Mouse (Mus musculus) CD4-positive naive resting alpha-beta T cell, adult 57 days (primary cell): ENCODE measurements around the gene Pdhx. TPM values are rescaled to one million over a fixed set of nuclear protein-coding genes. Genes with fewer than 3 reads are reported as not detected.

Experiments used
- total RNA-seq: library from RNA; stranded (reverse); gene quantifications from one replicate; pipeline ENCODE4 v1.2.4, GENCODE M21; 2023

Gene Pdhx
- total RNA-seq = 11.3 TPM

DNA sequence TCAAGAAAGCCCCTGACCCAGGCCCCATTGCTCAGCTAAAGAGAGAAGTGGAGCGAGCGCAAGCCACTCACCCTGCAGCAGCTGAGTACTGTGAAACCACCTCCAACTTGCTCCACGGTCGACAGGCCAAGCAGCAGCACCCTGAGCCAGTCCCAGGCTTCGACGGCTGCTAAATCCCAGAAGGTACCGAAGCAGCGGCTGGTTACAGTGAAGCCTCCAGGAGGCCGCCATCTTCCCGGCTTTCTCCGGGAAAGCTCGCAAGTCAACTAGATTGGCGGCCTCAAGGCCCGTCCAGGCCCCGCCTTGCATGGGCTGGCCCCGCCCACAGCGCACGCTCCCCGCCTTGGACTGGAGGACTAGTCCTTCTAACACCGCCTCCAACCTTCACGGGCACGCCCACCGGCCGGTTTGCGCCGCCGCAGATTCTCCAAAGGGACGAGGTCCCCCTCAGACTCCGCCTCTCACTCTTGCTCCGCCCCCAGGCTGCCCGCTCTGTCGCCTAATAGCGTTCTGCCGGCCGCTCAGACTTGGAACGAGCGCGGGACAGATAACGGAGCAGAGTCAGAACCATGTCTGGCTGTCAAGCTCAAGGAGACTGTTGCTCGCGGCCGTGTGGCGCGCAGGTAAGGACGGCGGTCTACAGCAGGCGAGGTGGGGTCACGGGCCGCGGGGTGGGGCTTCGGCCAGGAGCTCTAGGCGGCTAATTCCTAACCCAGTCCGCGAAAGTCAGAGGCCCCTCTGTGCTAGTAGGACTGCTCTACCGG, at the start of gene Pdhx, which contains the start of gene Apip:
Gene Pdhx, minus strand, starts transcription at position 295 of the 764 bp plus-strand sequence.
Gene Apip, plus strand, starts transcription at position 457 of the 764 bp plus-strand sequence.

Other genes with a start within 250 kb of the Pdhx start
- 42.9 TPM for gene Cd44, start 171.8 kb downstream of the Pdhx start, total RNA-seq
- 13.6 TPM for gene Apip, start 162 bp upstream of the Pdhx start, total RNA-seq
- not detected for gene Ehf, start 229.8 kb upstream of the Pdhx start, total RNA-seq